Comparison of ENCODE assay signal across 16 mouse cellular contexts in genomic region chr11:90595826-90596225, GRCm38 (mm10).
"Had no signal": no experiment of that assay in that cellular context is flagged by ENCODE, and none has a peak within 500 bp of the region (broad histone marks: within the 10 kb centered on the region; RNA-seq: fewer than 3 reads in every experiment).

No protein-coding gene starts in this region.

- H3K4me3 ChIP-seq: neural tube, embryonic 13.5 days; neural tube, embryonic 15.5 days; stomach, embryonic 15.5 days had no signal

- H3K27ac ChIP-seq: neural tube, embryonic 13.5 days; neural tube, embryonic 15.5 days; stomach, embryonic 15.5 days; stomach, postnatal 0 days had no signal

- H3K9ac ChIP-seq: neural tube, embryonic 13.5 days; neural tube, embryonic 15.5 days; stomach, embryonic 15.5 days had no signal

- H3K27me3 ChIP-seq: neural tube, embryonic 13.5 days; neural tube, embryonic 15.5 days; stomach, embryonic 15.5 days had no signal

- DNase-seq: retina, postnatal 1 day; right cerebral cortex, adult 18-20 months; right cerebral cortex, postnatal 14 days; right cerebral cortex, postnatal 25 days; right cerebral cortex, postnatal 4 days; spleen, adult 18-20 months; thymus, adult 18-20 months; thymus, adult 2 months; thymus, postnatal 14 days; thymus, postnatal 25 days; thymus, postnatal 36 days; thymus, postnatal 4 days had no signal

- H3K9me3 ChIP-seq: neural tube, embryonic 13.5 days; neural tube, embryonic 15.5 days; stomach, embryonic 15.5 days had no signal

- H3K4me2 ChIP-seq: neural tube, embryonic 13.5 days; neural tube, embryonic 15.5 days; stomach, embryonic 15.5 days had no signal

- H3K4me1 ChIP-seq: neural tube, embryonic 13.5 days; neural tube, embryonic 15.5 days; stomach, embryonic 15.5 days had no signal
